Mouse (Mus musculus): ENCODE measurements around the gene Aldh1l1.

The Aldh1l1 gene

GRCm38 (mm10) chr6:90594972-90595371 is 108.7 kb downstream of the Aldh1l1 start:
- no peak for DNase-seq (ENCODE audit: low spot score in 2 of 2)

- no peak for DNase-seq (ENCODE audit: low spot score in 2 of 2)
These were observed 110.8 kb downstream of the Aldh1l1 start for GRCm38 (mm10) chr6:90597060-90597459.

GRCm38 (mm10) chr6:90597592-90597991 is 111.4 kb downstream of the Aldh1l1 start:
- no peak for DNase-seq (ENCODE audit: low spot score in 2 of 2)

GRCm38 (mm10) chr6:90598197-90598596 is 112.0 kb downstream of the Aldh1l1 start:
- DNase-seq (ENCODE audit: low spot score in 2 of 2), result no peak

- no peak for DNase-seq (ENCODE audit: low spot score in 2 of 2)
These were observed 114.1 kb downstream of the Aldh1l1 start for GRCm38 (mm10) chr6:90600351-90600750.

GRCm38 (mm10) chr6:90601736-90602135 is 115.5 kb downstream of the Aldh1l1 start:
- no peak for DNase-seq (ENCODE audit: low spot score in 2 of 2)

- DNase-seq (ENCODE audit: low spot score in 2 of 2), result no peak
These were observed 116.1 kb downstream of the Aldh1l1 start for GRCm38 (mm10) chr6:90602304-90602703.

GRCm38 (mm10) chr6:90603126-90603525 is 116.9 kb downstream of the Aldh1l1 start:
- DNase-seq (ENCODE audit: low spot score in 2 of 2), result no peak

- no peak for DNase-seq (ENCODE audit: low spot score in 2 of 2)
These were observed 117.9 kb downstream of the Aldh1l1 start for GRCm38 (mm10) chr6:90604130-90604529.

- DNase-seq (ENCODE audit: low spot score in 2 of 2), result peak; percentile 78 to 84
These were observed 118.5 kb downstream of the Aldh1l1 start, which contains the start of gene Slc41a3 for GRCm38 (mm10) chr6:90604533-90605297. Slc41a3 (plus strand) TSS chr6:90604725.

GRCm38 (mm10) chr6:90605298-90605665 is 119.1 kb downstream of the Aldh1l1 start:
- DNase-seq (ENCODE audit: low spot score in 2 of 2), result no peak

GRCm38 (mm10) chr6:90606538-90606937 is 120.3 kb downstream of the Aldh1l1 start:
- DNase-seq (ENCODE audit: low spot score in 2 of 2), result peak; percentile 44 to 65

- DNase-seq (ENCODE audit: low spot score in 2 of 2), result peak; percentile 42 to 69
These were observed 121.0 kb downstream of the Aldh1l1 start for GRCm38 (mm10) chr6:90607196-90607595.

GRCm38 (mm10) chr6:90608186-90608585 is 122.0 kb downstream of the Aldh1l1 start:
- no peak for DNase-seq (ENCODE audit: low spot score in 2 of 2)

- DNase-seq (ENCODE audit: low spot score in 2 of 2), result no peak
These were observed 124.0 kb downstream of the Aldh1l1 start for GRCm38 (mm10) chr6:90610248-90610647.

GRCm38 (mm10) chr6:90613277-90613676 is 127.0 kb downstream of the Aldh1l1 start:
- DNase-seq (ENCODE audit: low spot score in 2 of 2), result no peak

GRCm38 (mm10) chr6:90615362-90615761 is 129.1 kb downstream of the Aldh1l1 start:
- DNase-seq (ENCODE audit: low spot score in 2 of 2), result no peak

GRCm38 (mm10) chr6:90615991-90616390 is 129.8 kb downstream of the Aldh1l1 start:
- DNase-seq (ENCODE audit: low spot score in 2 of 2), result no peak

GRCm38 (mm10) chr6:90616481-90616880 is 130.3 kb downstream of the Aldh1l1 start:
- no peak for DNase-seq (ENCODE audit: low spot score in 2 of 2)

- no peak for DNase-seq (ENCODE audit: low spot score in 2 of 2)
These were observed 132.0 kb downstream of the Aldh1l1 start for GRCm38 (mm10) chr6:90618274-90618673.

- DNase-seq (ENCODE audit: low spot score in 2 of 2), result no peak
These were observed 132.8 kb downstream of the Aldh1l1 start for GRCm38 (mm10) chr6:90618821-90619636.

- no peak for DNase-seq (ENCODE audit: low spot score in 2 of 2)
These were observed 133.7 kb downstream of the Aldh1l1 start for GRCm38 (mm10) chr6:90619936-90620335.

Data from spleen, postnatal 14 days (tissue).